Mouse (Mus musculus) heart, postnatal 36 days (tissue): ENCODE results near the gene Slc39a9. TPM values are rescaled to one million over a fixed set of nuclear protein-coding genes. Genes with fewer than 3 reads are reported as not detected.

Experiments
- DNase-seq, 2 experiments: peaks; one replicate each; pipeline ENCODE4 v3.0.0; 2021 to 2022
- intact Hi-C: fragments of 180-260 bp; cut with DNase I; formaldehyde crosslinking; loops from one replicate; pipeline ENCODE4 v1.15.1; 2025
- total RNA-seq, 2 experiments: library from RNA; stranded (reverse); gene quantifications; 2 replicates each; pipeline ENCODE4 v1.2.3; 2021

Slc39a9 gene
- total RNA-seq: 10 to 100 TPM; 13.7 to 17.3 TPM

GRCm38 (mm10) chr12:80643693-80644505 is at the start of gene Slc39a9, which contains the start of gene Erh:
TSS of gene Slc39a9 (plus strand) at chr12:80643883.
TSS of gene Erh (minus strand) at chr12:80644341.
- peak; percentile 94 to 95 for DNase-seq
- intact Hi-C loops: loop anchor here (10.0 kb wide), 3 partner anchors 301 to 1779 kb away; partner anchors contain the start of genes Atp6v1d, Eif2s1, Srsf5 and Vti1b

GRCm38 (mm10) chr12:80594141-80594540 is 49.5 kb upstream of the Slc39a9 start:
- no peak for DNase-seq
- intact Hi-C loops: no loop called here

GRCm38 (mm10) chr12:80594781-80595180 is 48.9 kb upstream of the Slc39a9 start:
- intact Hi-C loops: no loop called here
- no peak for DNase-seq

GRCm38 (mm10) chr12:80595566-80595965 is 48.1 kb upstream of the Slc39a9 start:
- no peak for DNase-seq
- intact Hi-C loops: no loop called here

- intact Hi-C loops: no loop called here
- DNase-seq: no peak
These were observed 47.7 kb upstream of the Slc39a9 start for GRCm38 (mm10) chr12:80595968-80596367.

- intact Hi-C loops: no loop called here
- DNase-seq: no peak
These were observed 45.4 kb upstream of the Slc39a9 start for GRCm38 (mm10) chr12:80598236-80598635.

- DNase-seq: peak; percentile 43 to 68
- intact Hi-C loops: no loop called here
These were observed 44.9 kb upstream of the Slc39a9 start for GRCm38 (mm10) chr12:80598756-80599155.

GRCm38 (mm10) chr12:80601597-80602269 is 42.0 kb upstream of the Slc39a9 start:
- no peak for DNase-seq
- intact Hi-C loops: no loop called here

GRCm38 (mm10) chr12:80602432-80602831 is 41.3 kb upstream of the Slc39a9 start:
- intact Hi-C loops: no loop called here
- DNase-seq: no peak

- intact Hi-C loops: no loop called here
- DNase-seq: peak; percentile 42 to 52
These were observed 40.1 kb upstream of the Slc39a9 start for GRCm38 (mm10) chr12:80603566-80603965.

- no peak for DNase-seq
- intact Hi-C loops: no loop called here
These were observed 39.5 kb upstream of the Slc39a9 start for GRCm38 (mm10) chr12:80604218-80604617.

GRCm38 (mm10) chr12:80608576-80608975 is 35.1 kb upstream of the Slc39a9 start:
- intact Hi-C loops: no loop called here
- no peak for DNase-seq

- intact Hi-C loops: no loop called here
- peak; percentile 18 to 32 for DNase-seq
These were observed 33.8 kb upstream of the Slc39a9 start for GRCm38 (mm10) chr12:80609928-80610327.

- intact Hi-C loops: no loop called here
- DNase-seq: no peak
These were observed 31.4 kb upstream of the Slc39a9 start for GRCm38 (mm10) chr12:80612113-80612791.

- no peak for DNase-seq
- intact Hi-C loops: no loop called here
These were observed 28.1 kb upstream of the Slc39a9 start for GRCm38 (mm10) chr12:80615371-80616257.

GRCm38 (mm10) chr12:80620501-80620900 is 23.2 kb upstream of the Slc39a9 start:
- no peak for DNase-seq
- intact Hi-C loops: no loop called here

GRCm38 (mm10) chr12:80631790-80632189 is 11.9 kb upstream of the Slc39a9 start:
- intact Hi-C loops: no loop called here
- no peak for DNase-seq

GRCm38 (mm10) chr12:80642725-80643692 is 674 bp upstream of the Slc39a9 start:
- intact Hi-C loops: loop anchor here (10.0 kb wide), 3 partner anchors 302 to 1778 kb away; partner anchors contain the start of genes Atp6v1d, Eif2s1, Srsf5 and Vti1b
- peak; percentile 26 to 50 for DNase-seq

- DNase-seq: no peak
- intact Hi-C loops: loop anchor here (10.0 kb wide), 3 partner anchors 300 to 1780 kb away; partner anchors contain the start of genes Atp6v1d, Eif2s1, Srsf5 and Vti1b
These were observed 804 bp downstream of the Slc39a9 start for GRCm38 (mm10) chr12:80644506-80644868.
